Comparison of ENCODE assay signal across 19 mouse cellular contexts in genomic region chr5:35159854-35160253, GRCm38 (mm10). TPM values are rescaled to one million over a fixed set of nuclear protein-coding genes. Genes with fewer than 3 reads are reported as not detected.
A peak's percentile ranks its signal among the peaks of the same experiment; 100 is the strongest.
DNase-seq lines count a peak whose midpoint lies in the region; ATAC-seq lines count a peak whose summit lies in the region.
"Had no signal": no experiment of that assay in that cellular context is flagged by ENCODE, and none has a peak within 500 bp of the region (broad histone marks: within the 10 kb centered on the region; RNA-seq: fewer than 3 reads in every experiment).

No protein-coding gene starts in this region.

- H3K4me2 ChIP-seq in midbrain, embryonic 11.5 days = no peak overlapping the region
- no peak overlapping the region for H3K4me2 ChIP-seq in midbrain, embryonic 14.5 days (ENCODE audit: low read length)
- H3K4me2 ChIP-seq: limb, embryonic 15.5 days; midbrain, embryonic 12.5 days had no signal

- no peaks in the 10 kb centered on the region for H3K36me3 ChIP-seq in heart, embryonic 10.5 days
- H3K36me3 ChIP-seq in midbrain, embryonic 11.5 days (ENCODE audit: control insufficient read depth, insufficient read depth, low read length) = no peaks in the 10 kb centered on the region
- no peaks in the 10 kb centered on the region for H3K36me3 ChIP-seq in midbrain, embryonic 14.5 days (ENCODE audit: control insufficient read depth, insufficient read depth, low read length)
- H3K36me3 ChIP-seq: limb, embryonic 15.5 days; midbrain, embryonic 12.5 days had no signal

- WGBS in heart, embryonic 10.5 days = 87% methylated on average over 4 of the region's 4 CpGs
- 90% methylated on average over 4 of the region's 4 CpGs for WGBS in midbrain, embryonic 11.5 days
- 88% methylated on average over 4 of the region's 4 CpGs for WGBS in midbrain, embryonic 14.5 days

- DNase-seq in cerebellum, adult 9-11 months = peak; percentile 53
- no peak for DNase-seq in cerebellum, adult 11-12 months
- DNase-seq in heart, embryonic 10.5 days (ENCODE audit: low spot score) = no peak
- no peak for DNase-seq in heart, adult 18-20 months
- DNase-seq in midbrain, embryonic 11.5 days (ENCODE audit: low spot score, missing footprints) = peak; percentile 47
- no peak for DNase-seq in midbrain, embryonic 14.5 days
- no peak for DNase-seq in layer of hippocampus, adult 11-12 months (ENCODE audit: low spot score)
- DNase-seq: adrenal gland, adult 8-10 months; gastrocnemius, postnatal 10 days; heart, adult 11 months; heart, postnatal 14 days; kidney, adult 11 months; kidney, postnatal 10 days; thymus, postnatal 14 days had no signal

- peak overlapping the region; percentile 12; the same call in 1 of the 2 replicates for H3K4me3 ChIP-seq in heart, embryonic 10.5 days
- no peak overlapping the region for H3K4me3 ChIP-seq in midbrain, embryonic 11.5 days (ENCODE audit: low read depth, low read length)
- H3K4me3 ChIP-seq in midbrain, embryonic 14.5 days (replicated peaks; ENCODE audit: low read depth, low read length) = no peak overlapping the region
- H3K4me3 ChIP-seq: limb, embryonic 15.5 days; midbrain, embryonic 12.5 days had no signal

- no peak for ATAC-seq in midbrain, embryonic 11.5 days (ENCODE audit: low FRiP score)
- no peak for ATAC-seq in midbrain, embryonic 14.5 days (ENCODE audit: low FRiP score, low TSS enrichment)
- ATAC-seq: CD4-positive, CD25-positive, alpha-beta regulatory T cell, adult 4 months; lung, postnatal 0 days; Patski had no signal

- no peak overlapping the region for H3K9ac ChIP-seq in midbrain, embryonic 11.5 days (ENCODE audit: low read length)
- H3K9ac ChIP-seq in midbrain, embryonic 14.5 days (replicated peaks; ENCODE audit: low read length) = no peak overlapping the region
- H3K9ac ChIP-seq: limb, embryonic 15.5 days; midbrain, embryonic 12.5 days had no signal

- peak overlapping the region; percentile 83 for H3K27ac ChIP-seq in heart, embryonic 10.5 days
- H3K27ac ChIP-seq in midbrain, embryonic 11.5 days (ENCODE audit: low read depth, low read length) = no peak overlapping the region
- H3K27ac ChIP-seq in midbrain, embryonic 14.5 days (replicated peaks; ENCODE audit: low read depth, low read length) = no peak overlapping the region
- H3K27ac ChIP-seq: midbrain, embryonic 12.5 days had no signal

- 0 out of 2 replicates have a peak, but pooled peaks cover 4% of the 10 kb centered on the region for H3K27me3 ChIP-seq in heart, embryonic 10.5 days (ENCODE audit: insufficient read depth, poor library complexity, severe bottlenecking)
- no peaks in the 10 kb centered on the region for H3K27me3 ChIP-seq in midbrain, embryonic 11.5 days (ENCODE audit: control insufficient read depth, insufficient read depth, low read length)
- no peaks in the 10 kb centered on the region for H3K27me3 ChIP-seq in midbrain, embryonic 14.5 days (ENCODE audit: control insufficient read depth, insufficient read depth, low read length)
- H3K27me3 ChIP-seq: limb, embryonic 15.5 days; midbrain, embryonic 12.5 days had no signal

- H3K4me1 ChIP-seq in heart, embryonic 10.5 days = peaks cover 56% of the 10 kb centered on the region
- H3K4me1 ChIP-seq in midbrain, embryonic 11.5 days (ENCODE audit: control insufficient read depth, insufficient read depth, low read length) = no peaks in the 10 kb centered on the region
- no peaks in the 10 kb centered on the region for H3K4me1 ChIP-seq in midbrain, embryonic 14.5 days (ENCODE audit: control insufficient read depth, insufficient read depth, low read length)

- no peaks in the 10 kb centered on the region for H3K9me3 ChIP-seq in heart, embryonic 10.5 days
- no peaks in the 10 kb centered on the region for H3K9me3 ChIP-seq in midbrain, embryonic 11.5 days (ENCODE audit: control insufficient read depth, low read length)
- no peaks in the 10 kb centered on the region for H3K9me3 ChIP-seq in midbrain, embryonic 14.5 days (ENCODE audit: control insufficient read depth, low read length)
- H3K9me3 ChIP-seq: limb, embryonic 15.5 days; midbrain, embryonic 12.5 days had no signal

RNA-seq across cellular contexts. Expression of gene Lrpap1, which starts 54.3 kb away (rescaled TPM):
- polyA plus RNA-seq in heart, embryonic 10.5 days (2016; fragmentation: Nextera tagmentation; extraction: Ambion mirVana) = 114 and 121 TPM in 2 replicates
- 10 to 100 TPM; 49.9 to 50.2 TPM for total RNA-seq in heart, adult 18-20 months (2021)
- polyA plus RNA-seq in midbrain, embryonic 11.5 days (2014; fragmentation: Nextera tagmentation; extraction: Ambion mirVana) = 95.5 and 105 TPM in 2 replicates
- polyA plus RNA-seq in midbrain, embryonic 14.5 days (2014; fragmentation: Nextera tagmentation; extraction: Ambion mirVana) = 132 and 136 TPM in 2 replicates

Comparison
In these comparisons a context has a peak if more than half of its experiments do, and no peak if none do; other contexts are left out.
1. DNase-seq: peak in cerebellum, adult 9-11 months (single experiment) and midbrain, embryonic 11.5 days (single experiment); none in cerebellum, adult 11-12 months (single experiment), heart, embryonic 10.5 days (single experiment), heart, adult 18-20 months (0 of 2), midbrain, embryonic 14.5 days (single experiment) and layer of hippocampus, adult 11-12 months (single experiment).